Mouse (Mus musculus) inflammation-experienced regulatory T-cells, adult 6 months (primary cell): Measurements from ENCODE around the gene Vav3. TPM values are rescaled to one million over a fixed set of nuclear protein-coding genes. Genes with fewer than 3 reads are reported as not detected.
"Not testable (repeated sequence)": the region's sequence is repeated elsewhere in the genome, so short reads cannot be mapped to it uniquely, and the experiment has no call there.

ENCODE experiments used
- ATAC-seq: one replicate; pipeline ENCODE4 v1.8.0; 2017
- polyA plus RNA-seq, 3 experiments: library from polyadenylated mRNA; unstranded; fragments of 100-300 nt; shearing (Covaris generic); gene quantifications; one replicate each; pipeline ENCODE4 v1.2.1; 2017

Vav3 gene
- polyA plus RNA-seq, 3 experiments from 2014 or later: 5.0 to 15.2 (median 9.9) TPM

DNA sequence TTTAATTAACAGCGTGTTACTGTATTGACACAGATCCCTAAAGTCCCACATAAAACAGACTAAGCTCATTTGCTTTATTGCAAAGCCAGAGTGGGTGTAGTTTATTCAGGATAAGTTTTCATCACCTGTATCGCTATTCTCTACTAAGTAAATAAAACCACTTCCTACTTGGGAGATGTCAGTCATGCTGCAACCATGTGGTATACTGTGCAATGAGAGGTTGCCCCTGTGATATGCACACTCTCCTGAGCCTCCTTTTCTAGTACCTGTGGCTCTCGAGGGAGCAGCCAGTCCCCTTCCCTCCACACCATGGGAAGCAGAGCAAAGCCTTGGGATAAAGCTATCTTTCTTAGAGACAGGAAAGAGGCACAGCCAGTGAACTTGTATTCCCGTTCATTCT, 106.5 kb downstream of the Vav3 start:
- ATAC-seq: no peak

DNA sequence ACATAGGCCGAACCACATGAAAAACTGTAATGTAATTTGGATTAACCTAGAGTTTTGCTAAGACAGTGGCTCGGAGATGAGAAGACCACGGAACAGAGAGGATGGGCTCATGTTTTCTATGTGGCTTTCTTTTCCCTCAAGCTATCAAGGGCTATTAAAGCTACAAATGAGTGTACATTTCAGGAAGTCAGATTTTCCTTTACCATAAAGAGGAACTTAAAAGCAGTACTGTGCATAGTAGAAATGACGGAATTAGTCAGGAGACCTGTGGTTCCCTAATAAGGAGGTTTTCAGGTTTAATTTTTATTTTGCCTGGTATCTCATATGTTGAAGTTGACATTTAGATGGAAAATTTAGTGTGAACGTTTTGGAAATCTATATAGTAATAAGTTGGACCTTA, 107.8 kb downstream of the Vav3 start:
- ATAC-seq: not testable (repeated sequence)

DNA sequence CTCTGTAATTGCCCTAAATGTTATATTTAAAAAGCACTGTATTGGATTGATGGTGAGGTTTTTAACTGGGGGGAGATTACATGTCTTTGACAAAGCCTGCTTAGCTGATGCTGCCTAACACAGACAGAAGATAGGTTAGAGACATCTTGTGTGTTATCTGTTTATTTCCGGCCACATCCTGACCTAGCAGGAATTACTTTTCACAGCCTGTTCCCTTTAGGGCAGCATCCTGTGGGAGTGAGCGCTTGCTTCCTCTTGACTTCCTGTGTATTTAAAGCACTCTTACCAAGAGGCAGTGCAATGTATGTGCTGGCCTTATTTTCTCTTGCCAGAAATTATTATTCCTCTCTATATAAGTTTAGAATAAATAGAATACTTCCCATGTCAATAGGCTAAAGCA, 111.5 kb downstream of the Vav3 start:
- peak; percentile 66 for ATAC-seq

DNA sequence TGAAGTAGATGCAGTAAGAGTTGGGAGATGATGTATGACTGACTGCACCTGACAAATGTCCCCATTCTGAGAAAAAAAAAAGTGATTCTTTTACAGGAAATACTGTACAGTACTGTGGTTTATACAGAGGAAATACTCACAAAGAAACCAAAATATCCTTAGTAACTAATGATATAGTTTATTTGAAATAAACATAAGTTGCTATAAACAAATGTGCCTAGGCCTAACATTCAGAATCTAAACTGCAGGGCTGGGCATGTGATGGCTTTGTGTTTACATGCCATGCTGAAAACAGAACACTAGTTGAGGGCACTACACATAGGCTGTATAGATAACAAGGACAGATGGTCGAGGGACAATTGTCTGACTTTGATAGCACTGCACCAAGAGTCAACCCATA, 114.2 kb downstream of the Vav3 start:
- ATAC-seq: peak; percentile 81

DNA sequence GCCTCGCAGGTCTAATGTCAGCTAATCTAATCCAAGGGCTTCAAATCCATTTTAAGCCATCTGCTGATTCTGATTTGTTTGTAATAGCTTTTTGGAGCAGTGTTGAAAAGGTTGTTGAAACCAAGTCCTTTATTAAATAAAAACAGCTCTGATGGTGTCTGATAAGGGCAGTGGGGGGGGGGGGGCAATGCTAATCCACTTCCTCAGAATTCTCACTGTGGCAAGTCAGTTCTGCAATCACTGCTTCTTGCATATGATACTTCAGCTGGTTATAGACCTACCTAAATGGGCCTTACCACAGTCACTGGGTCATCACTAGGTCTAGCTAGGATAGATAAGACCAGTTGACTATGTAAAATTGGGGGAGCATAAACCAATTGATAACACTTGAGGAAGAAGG, 115.9 kb downstream of the Vav3 start:
- ATAC-seq: no peak

DNA sequence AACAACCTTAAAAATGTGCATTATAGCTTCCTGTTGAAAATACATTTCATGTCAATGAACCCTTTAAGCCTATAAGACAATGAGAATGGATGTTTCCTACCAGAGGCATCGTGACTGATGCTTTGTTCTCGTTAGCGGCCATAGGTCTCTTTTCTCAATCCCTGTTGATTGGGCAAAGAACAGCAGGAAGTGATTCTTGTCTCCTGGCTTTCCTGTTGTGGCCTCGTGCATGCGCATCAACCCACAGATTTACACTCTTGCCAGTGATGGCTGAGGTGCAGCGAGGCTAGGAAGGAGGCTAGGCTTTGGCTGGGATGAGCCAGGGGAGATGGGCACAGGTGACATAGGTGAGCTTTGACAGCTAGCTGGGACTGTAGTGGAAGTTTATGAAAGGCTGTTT, 123.2 kb downstream of the Vav3 start:
- no peak for ATAC-seq

DNA sequence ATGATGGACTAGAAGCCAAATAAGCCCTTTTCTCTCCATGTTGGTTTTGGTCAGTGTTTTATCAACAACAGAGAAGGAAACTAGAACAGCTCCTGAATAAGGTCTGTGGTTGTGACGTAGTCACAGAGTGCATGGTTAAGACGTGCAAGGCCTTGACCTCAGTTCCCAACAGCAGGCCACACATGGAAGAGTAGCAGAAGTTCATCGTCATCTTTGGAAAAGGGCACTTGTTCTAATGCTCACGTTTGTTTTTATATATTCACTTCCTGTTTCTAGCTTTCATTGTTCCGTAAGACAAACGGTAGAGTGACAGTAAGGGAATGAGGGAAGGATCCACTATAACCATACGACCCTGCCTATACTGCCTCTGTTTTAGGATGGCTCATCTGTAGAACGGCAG, 124.1 kb downstream of the Vav3 start:
- no peak for ATAC-seq

DNA sequence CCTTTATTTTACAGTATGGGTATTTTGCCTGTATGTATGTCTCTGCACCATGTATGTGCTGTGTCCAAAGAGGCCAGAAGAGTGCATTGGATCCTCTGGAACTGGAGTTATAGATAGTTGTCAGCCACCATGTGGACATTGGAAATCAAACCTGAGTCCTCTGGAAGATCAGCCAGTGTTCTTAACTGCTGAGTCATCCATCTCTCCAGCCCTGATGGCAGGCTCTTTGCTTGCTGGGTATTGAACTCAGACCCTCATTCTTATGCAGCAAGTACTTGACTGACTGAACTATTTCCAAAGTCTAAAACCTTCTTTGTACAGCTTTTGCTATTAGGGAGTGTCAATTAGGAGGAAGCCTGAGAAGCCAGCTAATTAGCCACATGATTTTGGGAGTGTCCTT, 126.1 kb downstream of the Vav3 start:
- no peak for ATAC-seq

DNA sequence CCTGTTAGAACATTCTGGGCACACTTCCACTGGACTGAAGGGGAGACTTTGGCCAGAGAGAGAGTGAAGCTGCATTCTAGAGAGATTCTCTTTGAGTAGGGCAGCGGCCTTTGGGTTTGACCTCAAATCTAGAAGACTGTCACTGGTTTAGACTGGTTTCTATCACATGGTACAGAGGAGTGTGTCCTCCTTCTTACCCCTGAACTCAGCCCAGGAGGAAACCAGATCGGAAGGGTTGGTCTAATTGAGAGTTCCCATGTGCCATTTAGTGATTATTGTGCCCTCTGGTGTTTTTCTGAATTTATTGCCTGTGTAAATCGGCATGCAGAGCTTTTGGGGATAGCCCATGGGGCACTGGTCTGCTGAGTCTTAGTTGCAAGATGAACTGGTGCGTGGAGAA, 126.8 kb downstream of the Vav3 start:
- ATAC-seq: peak; percentile 67

DNA sequence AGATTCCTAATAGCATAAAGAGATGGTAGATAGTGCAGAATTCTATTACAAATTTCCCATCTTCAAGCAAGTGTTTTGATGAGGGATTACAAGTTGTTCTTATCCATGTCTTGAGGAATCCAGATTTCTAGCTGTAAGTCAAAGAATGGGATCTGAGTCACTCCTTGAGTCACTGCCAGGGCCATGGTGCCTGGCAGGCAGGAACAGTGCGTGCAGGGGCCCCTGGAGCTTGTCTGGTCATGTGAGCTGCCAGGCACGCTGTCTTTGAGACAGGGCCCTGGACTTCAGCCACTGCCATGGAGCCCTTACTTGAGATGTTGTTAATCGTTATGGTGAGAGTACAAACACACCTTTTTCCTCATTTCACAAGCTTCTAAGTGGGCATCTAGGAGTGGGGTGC, 129.0 kb downstream of the Vav3 start:
- ATAC-seq: no peak

DNA sequence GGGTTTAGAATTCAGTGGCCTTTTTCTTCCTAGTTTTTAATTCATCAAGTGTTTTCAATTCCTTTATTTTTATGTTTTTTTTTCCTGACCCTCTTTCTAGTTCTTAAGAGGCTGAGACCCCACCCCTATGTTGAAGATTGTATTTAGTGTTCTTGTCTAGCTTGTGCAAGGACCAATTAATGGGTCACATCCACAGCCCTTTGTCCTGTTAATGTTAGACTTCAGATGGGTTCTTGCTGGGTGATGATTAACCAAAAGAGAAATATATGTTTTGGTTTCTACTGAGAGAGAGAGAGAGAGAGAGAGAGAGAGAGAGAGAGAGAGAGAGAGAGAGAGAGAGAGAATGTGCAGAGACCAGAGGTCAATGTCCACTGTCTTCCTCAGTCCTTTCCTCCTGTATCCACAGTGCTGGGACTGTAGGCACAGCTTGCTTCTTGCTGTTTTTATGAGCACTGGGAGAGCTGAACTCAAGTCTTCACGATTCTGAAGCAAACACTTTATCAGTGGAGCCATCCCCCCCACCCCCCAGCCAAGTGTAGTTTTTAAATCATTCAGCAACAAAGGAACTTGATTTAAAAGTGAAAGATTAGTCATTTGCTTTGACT, 130.3 kb downstream of the Vav3 start:
- no peak for ATAC-seq

DNA sequence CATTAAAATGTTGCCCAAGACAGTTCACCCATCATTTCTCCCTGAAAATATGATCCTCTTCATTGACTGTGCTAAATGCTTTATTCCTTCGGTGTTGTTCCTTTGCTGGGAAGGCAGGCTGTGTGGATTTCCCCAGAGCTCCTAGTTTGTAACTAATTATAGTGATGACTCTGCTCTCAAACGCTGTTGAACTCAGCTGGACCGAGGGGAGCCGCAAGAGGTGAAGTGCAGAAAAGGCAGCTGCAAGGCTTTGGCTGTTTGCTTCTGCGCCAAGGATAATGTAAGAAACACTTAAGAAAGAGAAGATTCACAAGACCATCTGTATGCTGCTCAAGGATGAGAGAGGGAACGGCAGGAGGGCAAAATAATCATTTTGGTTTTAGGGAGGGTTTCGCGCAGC, 136.1 kb downstream of the Vav3 start:
- ATAC-seq: no peak

DNA sequence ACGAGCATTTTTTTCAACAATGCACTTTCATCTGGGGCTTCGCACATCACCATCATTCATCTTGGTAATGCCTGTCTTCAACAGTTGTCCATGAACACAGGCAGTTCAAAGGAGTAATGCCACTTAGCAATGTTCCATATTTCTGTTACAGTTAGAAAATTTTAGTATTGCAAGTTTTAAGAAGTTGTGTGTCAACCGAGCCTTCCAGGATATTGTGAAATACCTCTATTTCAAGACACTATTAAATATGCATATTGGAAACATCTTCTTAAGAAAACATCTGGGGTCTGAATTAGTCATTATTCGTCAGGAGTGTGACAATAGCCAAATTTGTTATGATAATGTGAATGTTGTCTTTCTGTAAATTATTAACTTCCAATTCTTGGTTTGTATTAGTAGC, 137.8 kb downstream of the Vav3 start:
- no peak for ATAC-seq

DNA sequence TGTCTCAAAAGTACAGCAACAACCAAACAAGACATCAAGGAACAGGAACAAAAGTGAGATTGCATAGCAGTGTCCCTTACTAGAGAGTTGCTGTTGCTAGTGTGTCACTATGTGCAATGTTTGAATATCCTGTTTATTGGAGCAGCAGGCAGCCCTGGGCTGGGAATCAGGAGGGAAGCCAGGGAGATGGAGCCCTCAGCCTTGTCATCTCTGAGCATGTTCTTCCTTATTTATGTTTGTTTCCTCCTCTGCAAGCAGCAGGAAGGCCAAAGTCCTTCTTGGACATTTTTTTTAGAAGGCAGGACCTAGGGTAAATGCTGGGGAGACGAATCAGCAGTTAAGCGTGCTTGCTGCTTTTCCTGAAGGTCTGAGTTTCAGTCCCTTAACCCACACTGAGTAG, 140.2 kb downstream of the Vav3 start:
- ATAC-seq: no peak

DNA sequence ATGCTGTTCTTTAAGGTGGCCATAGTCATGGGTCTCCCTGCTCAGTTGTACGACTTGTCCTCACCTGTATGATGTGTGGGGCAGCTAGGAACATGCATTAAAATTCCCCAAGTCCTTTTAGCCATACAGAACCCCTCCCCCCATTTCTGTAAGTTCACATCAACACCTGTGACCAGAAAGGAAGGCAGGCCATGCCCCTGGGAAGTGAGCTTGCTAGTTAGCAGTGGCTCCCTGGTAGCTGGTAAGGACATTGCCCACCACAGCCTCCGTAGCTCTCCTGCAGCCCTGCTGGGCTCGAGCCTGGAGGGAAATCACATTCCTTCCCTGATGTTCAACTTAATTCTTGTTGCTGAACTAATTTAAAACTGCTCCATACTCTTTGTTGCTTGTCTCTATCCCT, 146.3 kb downstream of the Vav3 start:
- ATAC-seq: no peak

DNA sequence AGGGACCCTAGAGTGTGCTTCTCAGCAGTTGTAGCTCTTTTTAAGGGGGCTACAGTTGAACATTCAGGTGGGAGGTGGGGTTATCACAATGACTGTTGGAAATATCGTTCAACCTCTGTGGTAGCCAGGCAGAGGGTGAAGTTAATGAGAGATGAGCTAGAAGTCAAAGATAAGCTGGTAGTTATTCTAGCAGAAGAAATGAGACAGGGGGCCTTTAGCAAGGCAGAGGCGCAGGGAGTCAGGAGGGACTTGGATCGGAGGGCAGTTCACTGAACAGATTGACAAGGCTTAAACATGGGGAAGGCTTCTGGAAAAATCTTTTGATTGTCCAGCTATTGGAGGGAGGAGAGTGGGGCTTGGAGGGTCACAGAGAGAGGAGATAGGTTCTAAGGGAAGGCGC, 147.4 kb downstream of the Vav3 start:
- ATAC-seq: no peak

DNA sequence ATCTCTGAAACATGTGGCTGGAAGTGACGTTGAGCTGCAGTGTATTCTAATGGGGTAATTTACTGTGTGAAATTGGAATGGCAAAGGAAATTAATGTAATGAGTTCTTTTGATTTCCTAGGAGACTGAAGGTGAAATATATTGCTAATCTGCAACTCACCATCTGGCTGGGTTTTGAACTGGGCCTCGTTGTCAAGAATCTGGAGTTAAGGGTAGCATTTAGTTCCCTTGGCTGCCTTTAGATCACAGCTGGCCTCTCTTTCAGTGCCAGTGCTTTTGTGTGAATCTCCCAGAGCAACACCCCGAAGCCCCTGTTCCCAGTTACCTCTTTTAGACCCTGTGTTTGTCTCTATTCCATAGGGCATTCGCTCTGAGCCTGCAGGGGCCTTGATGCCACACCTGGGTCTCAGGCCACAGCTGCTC, 148.3 kb downstream of the Vav3 start:
- ATAC-seq: no peak

DNA sequence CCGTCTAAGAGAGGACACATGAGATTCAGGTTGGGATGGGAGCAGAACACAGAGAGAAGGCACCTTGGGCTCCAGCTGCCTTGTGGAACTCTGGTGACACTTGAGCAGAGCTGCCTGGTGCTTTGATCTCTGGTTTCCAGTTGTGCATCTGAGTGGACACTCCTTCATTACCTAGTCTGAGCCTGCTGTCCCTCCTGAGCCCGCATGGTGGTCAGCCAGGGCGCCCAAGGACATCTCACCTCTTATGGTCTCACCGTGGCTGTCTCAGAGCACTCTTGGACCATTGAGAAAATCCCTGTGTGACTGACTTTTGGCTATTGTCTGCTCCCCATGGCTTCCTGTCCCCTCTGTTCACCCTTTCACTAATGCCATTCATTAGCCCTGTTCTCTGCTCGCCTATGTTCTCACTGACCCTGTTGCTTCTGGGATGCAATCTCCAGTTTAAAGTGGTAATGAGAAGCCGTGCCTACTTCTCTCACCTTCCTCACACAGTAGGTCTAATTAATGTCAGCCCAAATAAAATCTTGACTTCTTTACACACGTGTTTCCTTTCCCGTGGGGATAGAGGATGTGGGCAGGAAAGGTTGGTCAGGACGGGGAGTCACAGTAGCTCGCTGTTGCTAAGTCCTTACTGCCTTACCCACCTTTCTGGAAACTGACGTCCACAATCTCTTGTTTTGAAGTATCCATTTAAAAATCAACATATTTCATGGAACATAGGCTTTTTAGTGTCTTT, 150.3 kb downstream of the Vav3 start:
- ATAC-seq: no peak

DNA sequence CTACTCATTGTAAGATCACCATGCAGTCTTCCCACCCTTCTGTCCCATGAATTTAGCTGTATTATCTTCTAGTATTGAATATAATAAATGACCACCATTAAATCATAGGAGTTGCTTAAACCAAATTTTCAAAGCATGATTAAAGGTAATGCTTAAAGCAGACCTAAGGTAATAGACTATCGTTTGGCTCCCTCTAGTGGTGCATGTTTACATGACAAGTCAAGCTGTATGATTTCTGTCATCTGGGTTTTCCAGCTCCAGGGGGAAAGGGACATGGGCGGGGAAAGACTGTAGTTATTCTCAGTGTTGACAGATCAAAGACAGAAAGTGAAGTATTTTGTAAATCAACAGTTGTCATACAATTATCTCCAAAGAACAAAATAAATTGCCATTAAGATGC, 151.1 kb downstream of the Vav3 start:
- peak; percentile 48 for ATAC-seq

DNA sequence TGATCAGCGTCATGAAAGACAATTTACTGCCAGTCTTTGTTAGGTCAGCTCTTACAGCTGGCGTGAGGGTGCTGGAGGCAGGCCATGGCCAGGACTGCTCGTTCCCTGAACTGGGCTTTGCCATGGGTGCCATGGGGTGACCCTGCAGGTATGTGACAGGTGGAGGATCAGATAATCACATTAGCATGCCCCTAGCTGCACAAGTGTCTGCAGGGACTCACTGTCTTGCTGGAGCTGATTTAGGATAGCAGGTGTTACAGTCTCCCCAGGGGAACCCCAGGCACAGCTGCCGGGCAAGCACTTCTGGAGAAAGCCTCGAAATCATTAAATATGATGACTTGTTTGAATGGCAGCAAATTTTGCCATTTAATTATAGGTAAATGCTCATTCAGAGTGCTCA, 156.0 kb downstream of the Vav3 start:
- no peak for ATAC-seq

DNA sequence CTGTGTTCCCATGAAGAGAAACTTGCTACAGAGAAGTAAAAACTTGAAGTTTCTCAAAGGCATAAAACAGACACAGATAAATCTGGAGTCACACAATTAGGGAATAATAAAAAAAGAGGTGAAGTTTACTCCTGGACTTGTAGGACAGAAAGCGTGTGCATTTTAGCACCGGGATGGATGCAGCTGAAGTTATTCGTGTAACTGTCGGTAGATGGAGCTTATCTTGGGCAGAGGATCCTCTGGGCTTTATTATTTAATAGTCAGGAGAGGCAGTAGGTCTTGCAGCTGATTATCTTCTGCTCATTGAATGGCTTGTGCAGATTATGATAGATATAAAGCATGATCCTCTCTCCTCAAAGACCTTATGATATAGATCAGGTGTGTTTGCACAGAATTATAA, 156.6 kb downstream of the Vav3 start:
- no peak for ATAC-seq

DNA sequence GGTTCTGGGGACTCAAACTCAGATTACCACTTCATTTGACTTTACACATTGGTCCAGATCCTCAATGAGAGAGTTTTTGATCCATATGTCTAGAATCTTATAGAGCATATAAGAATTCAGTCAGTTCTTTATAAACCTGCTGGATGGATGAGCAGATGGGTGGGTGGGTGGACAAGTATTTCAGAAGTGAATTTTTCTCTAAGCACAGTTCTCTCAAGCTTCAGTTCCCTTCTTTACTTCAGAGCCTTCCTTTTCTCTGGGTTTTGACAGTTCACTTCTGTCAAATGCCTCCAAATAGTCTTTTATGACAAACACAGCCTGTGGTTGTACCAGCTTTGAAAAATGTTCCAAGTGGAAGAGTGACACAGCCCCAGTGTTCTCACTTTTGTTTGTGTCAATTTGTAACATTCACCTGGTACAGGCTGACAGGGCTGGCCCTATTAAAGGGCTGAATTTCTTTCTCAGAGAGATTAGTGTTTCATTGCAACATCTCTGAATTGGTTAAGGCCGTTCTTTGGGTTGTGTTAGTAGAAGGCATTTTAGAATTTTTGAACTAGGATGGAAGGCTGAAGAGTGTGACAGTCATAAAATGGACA, 159.5 kb downstream of the Vav3 start:
- ATAC-seq: no peak

DNA sequence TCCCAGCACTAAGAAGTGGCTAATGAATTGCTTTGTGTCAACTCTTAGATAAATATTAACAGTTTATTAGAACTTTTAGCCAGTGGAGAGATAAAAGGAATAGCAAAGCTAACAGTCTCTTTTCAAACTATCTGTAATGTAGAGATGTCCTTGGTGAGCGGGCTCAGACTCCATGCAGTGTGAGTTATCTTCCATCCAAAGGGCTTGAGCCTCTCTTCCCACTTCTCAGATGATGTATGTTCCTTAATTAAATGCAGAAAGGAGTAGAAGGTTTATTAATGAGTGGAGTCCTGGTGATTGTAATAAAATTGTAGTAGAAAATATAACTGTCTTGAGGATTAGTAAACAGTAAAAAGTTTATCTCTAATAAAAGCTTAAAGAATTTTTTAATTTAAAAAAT, 169.3 kb downstream of the Vav3 start:
- no peak for ATAC-seq

DNA sequence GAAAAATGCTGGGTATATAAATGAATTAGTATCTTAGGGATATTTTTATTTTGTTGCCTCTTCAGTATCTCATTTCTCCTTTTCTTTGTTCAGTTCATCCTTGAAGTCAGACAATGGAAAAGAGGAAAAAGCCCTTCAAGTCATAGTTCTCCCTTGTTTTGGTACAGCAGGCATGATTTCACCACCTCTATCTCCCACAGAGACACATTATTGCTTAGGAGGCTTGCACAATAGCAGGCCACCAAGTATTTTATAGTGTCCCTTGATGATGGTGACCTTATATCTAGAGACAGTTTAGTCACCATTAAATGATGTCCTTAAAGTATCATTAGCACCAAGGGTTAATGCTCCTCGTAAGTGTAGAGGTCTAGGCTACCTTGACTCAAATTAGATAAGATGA, 171.4 kb downstream of the Vav3 start:
- no peak for ATAC-seq

DNA sequence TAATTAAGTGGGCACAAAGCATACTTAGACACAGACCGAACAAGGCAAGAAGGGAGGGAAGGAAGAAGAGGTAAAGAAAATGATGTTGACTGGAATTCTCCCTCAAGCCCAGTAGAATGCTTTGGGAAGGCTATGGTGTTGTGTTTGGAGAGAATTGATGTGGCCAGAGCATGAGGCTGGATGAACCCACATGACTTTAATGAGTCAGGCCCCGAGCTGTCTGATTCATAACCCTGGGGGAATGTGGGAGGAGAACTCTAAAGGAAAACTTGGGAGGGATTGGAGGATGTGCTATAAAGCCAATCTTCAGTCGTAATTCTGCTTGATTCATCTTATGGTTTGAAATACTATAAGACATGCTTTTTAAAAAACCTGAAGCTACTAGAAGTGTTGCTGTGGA, 175.0 kb downstream of the Vav3 start:
- ATAC-seq: no peak
